Mouse (Mus musculus) heart, postnatal 0 days (tissue): ENCODE measurements around the gene Ccdc32.

ENCODE experiments used
- CTCF ChIP-seq: IDR thresholded peaks from 2 replicates; pipeline ENCODE4 v1.5.1; 2016; ENCODE audit warnings: antibody characterized with exemption, control low read depth, low read depth
- EP300 ChIP-seq: IDR thresholded peaks from 2 replicates; pipeline ENCODE4 v1.6.1; 2016; ENCODE audit warnings: antibody characterized with exemption, low read depth

DNA sequence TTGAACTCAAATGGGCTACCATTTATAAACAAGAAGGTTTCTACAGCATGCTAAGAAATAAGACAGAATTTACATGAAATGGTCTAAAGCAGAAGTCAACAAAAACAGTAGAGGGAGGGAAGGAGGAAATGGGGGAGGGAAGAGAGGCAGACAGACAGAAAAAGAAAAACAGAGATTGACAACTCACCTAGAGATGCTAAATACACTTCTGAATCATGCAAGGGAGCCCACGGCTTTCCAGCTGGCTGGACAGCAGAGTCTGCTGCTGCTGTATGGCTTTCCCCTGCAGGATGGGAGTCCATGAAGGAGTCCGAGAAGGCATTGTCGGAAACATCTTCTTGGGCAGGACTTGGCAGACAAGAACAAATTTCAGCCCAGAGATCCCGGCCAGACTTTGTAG, 2.2 kb downstream of the Ccdc32 start:
- TF ChIP-seq EP300 (no peak), CTCF (no peak)
